Mouse (Mus musculus): ENCODE data around the gene Olfr782. TPM values are rescaled to one million over a fixed set of nuclear protein-coding genes. Genes with fewer than 3 reads are reported as not detected.
"Not testable (repeated sequence)": the region's sequence is repeated elsewhere in the genome, so short reads cannot be mapped to it uniquely, and the experiment has no call there.

The Olfr782 gene
- polyA plus RNA-seq, 1 experiment from 2014 or later = not detected

GRCm38 (mm10) chr10:129374051-129374450 lies 25.4 kb downstream of the Olfr782 start:
- not testable (repeated sequence) for H3K36me3 ChIP-seq (ENCODE audit: control insufficient read depth, insufficient read depth, low read length); H3K9me3 ChIP-seq (ENCODE audit: control insufficient read depth, low read length); H3K9ac ChIP-seq (ENCODE audit: low read length); H3K27ac ChIP-seq (replicated peaks in 1 of 2; ENCODE audit: control insufficient read depth in 1 of 2, insufficient read depth in 1 of 2, low read depth in 2 of 2, low read length in 2 of 2); H3K27me3 ChIP-seq (ENCODE audit: control insufficient read depth, insufficient read depth, low read length); H3K4me2 ChIP-seq (ENCODE audit: low read length); H3K4me1 ChIP-seq (ENCODE audit: control insufficient read depth in 2 of 2, insufficient read depth in 2 of 2, low read length in 2 of 2); H3K4me3 ChIP-seq (ENCODE audit: control insufficient read depth in 1 of 2, insufficient read depth in 1 of 2, low read depth in 1 of 2, low read length in 2 of 2); ATAC-seq (ENCODE audit: insufficient number of reproducible peaks, insufficient read depth, low FRiP score, low read depth)
- 71% methylated on average over 5 of the region's 5 CpGs for WGBS

GRCm38 (mm10) chr10:129383783-129384182 lies 35.1 kb downstream of the Olfr782 start, which contains the start of gene Olfr784:
TSS of gene Olfr784 (plus strand) at chr10:129384083.
- H3K9ac ChIP-seq (ENCODE audit: low read length) = no peak within 1 kb of the TSS
- H3K4me3 ChIP-seq (ENCODE audit: control insufficient read depth in 1 of 2, insufficient read depth in 1 of 2, low read depth in 1 of 2, low read length in 2 of 2) = no peak within 1 kb of the TSS
- no peaks in the 10 kb centered on the region for H3K27me3 ChIP-seq (ENCODE audit: control insufficient read depth, insufficient read depth, low read length)
- no peaks in the 10 kb centered on the region for H3K9me3 ChIP-seq (ENCODE audit: control insufficient read depth, low read length)
- H3K27ac ChIP-seq (replicated peaks in 1 of 2; ENCODE audit: control insufficient read depth in 1 of 2, insufficient read depth in 1 of 2, low read depth in 2 of 2, low read length in 2 of 2) = no peak within 1 kb of the TSS
- no peaks in the 10 kb centered on the region for H3K4me1 ChIP-seq (ENCODE audit: control insufficient read depth in 2 of 2, insufficient read depth in 2 of 2, low read length in 2 of 2)
- no peak for ATAC-seq (ENCODE audit: insufficient number of reproducible peaks, insufficient read depth, low FRiP score, low read depth)
- no peak within 1 kb of the TSS for H3K4me2 ChIP-seq (ENCODE audit: low read length)
- no peaks in the 10 kb centered on the region for H3K36me3 ChIP-seq (ENCODE audit: control insufficient read depth, insufficient read depth, low read length)

- ATAC-seq (ENCODE audit: insufficient number of reproducible peaks, insufficient read depth, low FRiP score, low read depth) = no peak
- Histone ChIP-seq H3K4me3 (ENCODE audit: control insufficient read depth in 1 of 2, insufficient read depth in 1 of 2, low read depth in 1 of 2, low read length in 2 of 2) (no peak overlapping the region), H3K27me3 (ENCODE audit: control insufficient read depth, insufficient read depth, low read length) (no peaks in the 10 kb centered on the region), H3K9me3 (ENCODE audit: control insufficient read depth, low read length) (no peaks in the 10 kb centered on the region), H3K36me3 (ENCODE audit: control insufficient read depth, insufficient read depth, low read length) (no peaks in the 10 kb centered on the region), H3K4me1 (ENCODE audit: control insufficient read depth in 2 of 2, insufficient read depth in 2 of 2, low read length in 2 of 2) (no peaks in the 10 kb centered on the region), H3K9ac (ENCODE audit: low read length) (no peak overlapping the region), H3K27ac (replicated peaks in 1 of 2; ENCODE audit: control insufficient read depth in 1 of 2, insufficient read depth in 1 of 2, low read depth in 2 of 2, low read length in 2 of 2) (no peak overlapping the region), H3K4me2 (ENCODE audit: low read length) (no peak overlapping the region)
- WGBS = 47% methylated on average over 5 of the region's 5 CpGs
Measured at GRCm38 (mm10) chr10:129400892-129401291, 52.2 kb downstream of the Olfr782 start.

Other genes with a start within 250 kb of the Olfr782 start
- gene Olfr768, start 249.5 kb upstream of the Olfr782 start, polyA plus RNA-seq (2014; fragmentation: Nextera tagmentation; extraction: Ambion mirVana) = not detected in 2 replicates
- not detected in 2 replicates for gene Olfr769, start 231.0 kb upstream of the Olfr782 start, polyA plus RNA-seq (2014; fragmentation: Nextera tagmentation; extraction: Ambion mirVana)
- not detected in 2 replicates for gene Olfr770, start 209.9 kb upstream of the Olfr782 start, polyA plus RNA-seq (2014; fragmentation: Nextera tagmentation; extraction: Ambion mirVana)
- gene Olfr771, start 184.1 kb upstream of the Olfr782 start, polyA plus RNA-seq (2014; fragmentation: Nextera tagmentation; extraction: Ambion mirVana) = not detected in 2 replicates
- gene Olfr772, start 170.9 kb upstream of the Olfr782 start, polyA plus RNA-seq (2014; fragmentation: Nextera tagmentation; extraction: Ambion mirVana) = not detected in 2 replicates
- not detected in 2 replicates for gene Olfr773, start 161.4 kb upstream of the Olfr782 start, polyA plus RNA-seq (2014; fragmentation: Nextera tagmentation; extraction: Ambion mirVana)
- gene Olfr774, start 112.6 kb upstream of the Olfr782 start, polyA plus RNA-seq (2014; fragmentation: Nextera tagmentation; extraction: Ambion mirVana) = not detected in 2 replicates
- not detected in 2 replicates for gene Olfr775, start 100.4 kb upstream of the Olfr782 start, polyA plus RNA-seq (2014; fragmentation: Nextera tagmentation; extraction: Ambion mirVana)
- not detected in 2 replicates for gene Olfr776, start 89.7 kb upstream of the Olfr782 start, polyA plus RNA-seq (2014; fragmentation: Nextera tagmentation; extraction: Ambion mirVana)
- not detected in 2 replicates for gene Olfr777, start 77.4 kb upstream of the Olfr782 start, polyA plus RNA-seq (2014; fragmentation: Nextera tagmentation; extraction: Ambion mirVana)
- not detected in 2 replicates for gene Olfr780, start 30.7 kb upstream of the Olfr782 start, polyA plus RNA-seq (2014; fragmentation: Nextera tagmentation; extraction: Ambion mirVana)
- gene Olfr781, start 20.0 kb upstream of the Olfr782 start, polyA plus RNA-seq (2014; fragmentation: Nextera tagmentation; extraction: Ambion mirVana) = not detected in 2 replicates
- gene Olfr784, start 35.2 kb downstream of the Olfr782 start, polyA plus RNA-seq (2014; fragmentation: Nextera tagmentation; extraction: Ambion mirVana) = 0.08 and 0.09 TPM in 2 replicates
- not detected in 2 replicates for gene Olfr785, start 56.6 kb downstream of the Olfr782 start, polyA plus RNA-seq (2014; fragmentation: Nextera tagmentation; extraction: Ambion mirVana)
- gene Olfr786, start 78.5 kb downstream of the Olfr782 start, polyA plus RNA-seq (2014; fragmentation: Nextera tagmentation; extraction: Ambion mirVana) = not detected in 2 replicates
- gene Olfr787, start 113.0 kb downstream of the Olfr782 start, polyA plus RNA-seq (2014; fragmentation: Nextera tagmentation; extraction: Ambion mirVana) = not detected in 2 replicates
- not detected in 2 replicates for gene Olfr788, start 122.1 kb downstream of the Olfr782 start, polyA plus RNA-seq (2014; fragmentation: Nextera tagmentation; extraction: Ambion mirVana)
- gene Olfr789, start 135.9 kb downstream of the Olfr782 start, polyA plus RNA-seq (2014; fragmentation: Nextera tagmentation; extraction: Ambion mirVana) = not detected in 2 replicates
- not detected in 2 replicates for gene Olfr790, start 149.6 kb downstream of the Olfr782 start, polyA plus RNA-seq (2014; fragmentation: Nextera tagmentation; extraction: Ambion mirVana)
- not detected in 2 replicates for gene Olfr791, start 172.9 kb downstream of the Olfr782 start, polyA plus RNA-seq (2014; fragmentation: Nextera tagmentation; extraction: Ambion mirVana)
- gene Olfr792, start 190.3 kb downstream of the Olfr782 start, polyA plus RNA-seq (2014; fragmentation: Nextera tagmentation; extraction: Ambion mirVana) = not detected in 2 replicates
- not detected in 2 replicates for gene Olfr794, start 218.8 kb downstream of the Olfr782 start, polyA plus RNA-seq (2014; fragmentation: Nextera tagmentation; extraction: Ambion mirVana)